Mouse (Mus musculus): ENCODE measurements around the gene Klc1.

- TF ChIP-seq GATA1 (IDR thresholded peaks at IDR 0.05; ENCODE audit: low read length) (no peak), TAL1 (IDR thresholded peaks at IDR 0.05; ENCODE audit: low read length) (no peak)
Observed at GRCm38 (mm10) chr12:111769306-111769705, 10.7 kb downstream of the Klc1 start.
